Mouse (Mus musculus): ENCODE results near the gene Cd44.

Cd44 gene

GRCm38 (mm10) chr2:102913833-102914545, 12.5 kb upstream of the Cd44 start:
- DNase-seq: no peak

GRCm38 (mm10) chr2:102912951-102913350, 11.5 kb upstream of the Cd44 start:
- DNase-seq: no peak

- no peak for DNase-seq
These were observed 11.0 kb upstream of the Cd44 start for GRCm38 (mm10) chr2:102912469-102912868.

DNA sequence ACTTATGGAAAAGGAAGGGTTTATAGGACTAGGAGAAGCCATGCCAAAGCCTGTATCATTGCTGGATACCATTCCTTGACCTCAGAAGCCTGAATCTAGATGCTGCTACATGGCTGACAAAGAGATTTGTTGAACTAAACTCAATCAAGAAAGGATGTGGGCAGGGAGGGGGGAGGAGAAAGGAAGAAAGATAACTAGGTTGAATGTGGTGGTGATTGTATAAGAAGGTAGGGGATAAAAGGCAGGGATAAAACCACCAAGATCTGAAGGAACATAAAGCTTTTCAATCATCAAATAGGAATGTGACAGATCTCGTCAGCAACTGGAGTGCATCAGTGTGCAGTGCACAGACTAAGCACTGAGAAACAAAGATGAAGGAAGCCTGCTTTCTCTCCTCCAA, 7.9 kb upstream of the Cd44 start:
- DNase-seq: no peak

DNA sequence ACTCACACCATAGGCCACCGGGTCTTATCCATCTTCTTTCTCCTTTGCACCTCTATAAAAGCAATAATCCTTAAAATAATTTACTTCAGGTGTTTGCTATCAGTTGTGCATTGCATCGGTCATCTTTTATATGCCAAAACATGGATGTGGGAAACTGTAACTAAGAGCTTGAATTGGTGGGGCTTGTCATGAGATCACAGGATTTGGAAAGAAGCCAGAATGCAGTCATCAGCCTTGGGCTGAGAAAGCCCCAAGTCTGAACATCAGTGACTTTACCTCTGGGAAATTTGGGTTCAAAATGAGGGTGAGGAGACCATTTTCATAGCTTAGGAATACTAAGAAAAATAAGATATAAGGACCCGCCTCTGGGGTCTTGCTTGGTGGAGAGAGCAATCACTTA, 4.1 kb upstream of the Cd44 start:
- DNase-seq: no peak

GRCm38 (mm10) chr2:102901828-102902223, 361 bp upstream of the Cd44 start:
- DNase-seq: no peak

GRCm38 (mm10) chr2:102900230-102900721, 1.2 kb downstream of the Cd44 start:
- DNase-seq: no peak

- no peak for DNase-seq
These were observed 2.2 kb downstream of the Cd44 start for GRCm38 (mm10) chr2:102899238-102899637.

DNA sequence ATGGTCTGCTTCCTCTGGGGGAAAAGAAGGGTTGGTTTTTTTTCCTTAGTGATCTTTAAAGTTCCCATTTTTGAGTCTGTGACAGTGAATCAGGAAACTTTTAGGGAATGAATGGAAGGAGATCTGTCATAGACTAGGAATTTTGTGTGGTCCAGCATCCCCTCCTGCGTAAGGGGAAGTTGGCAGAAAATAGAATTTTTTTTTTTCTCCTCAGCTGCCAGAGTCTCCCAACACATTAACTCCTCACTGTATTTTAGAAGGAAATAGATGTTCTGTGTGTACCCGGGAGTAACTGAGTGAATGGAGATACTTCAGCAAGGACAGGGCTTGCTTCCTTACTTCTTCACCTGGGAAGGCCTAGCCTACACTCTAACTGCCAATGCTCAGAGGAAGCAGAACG, 2.9 kb downstream of the Cd44 start:
- no peak for DNase-seq

- no peak for DNase-seq
These were observed 5.3 kb downstream of the Cd44 start for GRCm38 (mm10) chr2:102896154-102896553.

DNA sequence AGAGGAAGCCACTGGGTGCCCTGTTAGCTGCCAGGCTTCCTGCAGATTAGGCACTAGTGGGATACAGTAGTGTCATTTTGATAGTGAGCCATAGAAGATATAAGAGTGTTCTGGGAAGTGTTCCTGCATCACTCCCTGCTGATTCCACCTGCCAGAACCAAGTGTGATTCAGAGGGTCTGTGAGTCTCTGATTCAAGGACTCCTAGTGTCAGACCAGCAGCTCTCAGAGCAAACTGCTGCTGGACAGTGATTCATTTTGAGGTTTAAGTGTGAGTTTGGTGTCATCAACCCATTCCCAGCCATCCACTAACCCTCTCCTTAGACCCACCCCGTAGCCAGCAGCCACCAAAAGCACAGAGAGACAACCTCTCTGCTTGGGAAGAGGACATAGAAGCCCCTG, 6.3 kb downstream of the Cd44 start:
- DNase-seq: no peak

GRCm38 (mm10) chr2:102894785-102895184, 6.7 kb downstream of the Cd44 start:
- no peak for DNase-seq

- no peak for DNase-seq
These were observed 12.7 kb downstream of the Cd44 start for GRCm38 (mm10) chr2:102888688-102889225.

DNA sequence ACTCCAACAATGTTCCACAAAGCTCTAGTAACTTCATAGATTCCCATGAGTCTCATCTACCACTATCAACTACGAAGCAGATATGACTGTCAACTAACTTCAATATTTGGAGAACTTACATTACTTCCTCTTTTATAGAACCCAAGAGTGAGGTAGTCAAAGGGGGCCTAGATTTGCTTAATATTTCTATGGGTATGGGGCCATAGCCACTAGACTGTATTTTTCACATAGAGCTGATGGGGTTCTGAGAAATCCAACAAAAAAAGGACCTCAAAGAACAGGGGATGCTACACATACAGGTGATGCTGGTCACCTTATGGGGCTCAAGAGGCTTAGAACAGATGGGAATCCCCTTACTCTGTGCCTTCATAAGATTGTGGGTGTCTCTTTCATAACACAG, 14.3 kb downstream of the Cd44 start:
- DNase-seq: no peak

DNA sequence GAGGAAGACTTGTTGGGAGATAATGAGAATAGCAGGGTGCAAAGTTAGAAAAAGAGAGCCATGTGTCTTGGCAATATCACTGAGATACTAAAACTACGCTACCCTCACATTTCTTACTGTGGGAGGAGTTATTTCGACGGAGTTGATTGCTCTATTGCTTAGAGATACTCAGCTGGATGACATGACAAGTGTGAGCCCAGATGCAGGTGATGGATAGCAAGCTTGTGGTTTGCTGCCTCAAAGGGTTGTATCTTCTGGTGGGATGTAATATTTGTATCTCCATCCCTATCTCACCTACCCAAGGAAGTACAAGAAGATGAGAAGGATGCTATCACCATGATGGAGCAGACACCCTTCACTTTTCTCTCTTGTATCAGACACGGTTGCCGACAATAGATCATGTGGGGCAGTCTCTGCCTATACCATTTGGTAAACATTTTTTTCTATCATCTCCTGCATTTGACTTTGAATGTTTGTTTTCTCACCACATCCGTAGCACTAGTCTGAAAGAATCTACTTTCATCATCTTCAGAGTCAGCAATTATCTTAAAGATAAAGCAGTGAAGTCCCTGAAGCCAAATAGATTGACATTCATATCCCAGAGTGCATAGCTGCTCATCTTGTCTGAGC, 15.0 kb downstream of the Cd44 start:
- no peak for DNase-seq

DNA sequence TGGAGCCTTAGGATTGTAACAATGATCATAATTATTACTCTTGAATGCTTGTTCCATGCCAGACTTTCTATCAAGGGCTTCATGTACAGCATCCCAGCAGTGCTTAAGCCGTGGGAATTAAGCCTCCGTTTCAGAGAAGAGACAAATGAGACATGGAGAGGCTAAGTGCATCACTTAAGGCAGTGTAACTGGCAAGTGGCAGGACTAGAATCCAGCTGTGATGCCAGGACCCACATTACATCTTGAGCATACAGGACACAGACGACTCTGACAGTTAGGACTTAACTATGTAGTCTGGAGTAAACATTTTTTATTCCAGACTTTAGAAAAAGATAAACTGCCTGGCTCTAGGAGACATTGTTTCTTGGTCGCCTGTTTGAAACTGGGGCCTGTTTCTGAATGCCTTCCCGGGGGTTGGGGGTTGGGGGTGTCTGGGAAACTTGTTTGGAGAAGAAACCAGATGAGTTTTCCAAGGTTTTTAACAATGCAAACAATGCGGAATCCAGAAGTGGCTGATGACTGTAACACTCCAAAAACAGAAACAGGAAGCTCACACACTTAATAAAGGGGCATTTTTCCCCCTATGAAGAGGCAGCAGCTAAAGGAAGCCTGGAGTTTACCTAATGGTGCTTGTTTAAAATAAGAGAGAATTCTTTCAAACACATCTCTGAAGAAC, 18.7 kb downstream of the Cd44 start:
- no peak for DNase-seq

GRCm38 (mm10) chr2:102882004-102882588, 19.4 kb downstream of the Cd44 start:
- DNase-seq: no peak

- DNase-seq: no peak
These were observed 23.0 kb downstream of the Cd44 start for GRCm38 (mm10) chr2:102878513-102878912.

- no peak for DNase-seq
These were observed 24.0 kb downstream of the Cd44 start for GRCm38 (mm10) chr2:102877463-102877862.

GRCm38 (mm10) chr2:102876141-102876540, 25.3 kb downstream of the Cd44 start:
- no peak for DNase-seq

- DNase-seq: no peak
These were observed 27.6 kb downstream of the Cd44 start for GRCm38 (mm10) chr2:102873848-102874247.

DNA sequence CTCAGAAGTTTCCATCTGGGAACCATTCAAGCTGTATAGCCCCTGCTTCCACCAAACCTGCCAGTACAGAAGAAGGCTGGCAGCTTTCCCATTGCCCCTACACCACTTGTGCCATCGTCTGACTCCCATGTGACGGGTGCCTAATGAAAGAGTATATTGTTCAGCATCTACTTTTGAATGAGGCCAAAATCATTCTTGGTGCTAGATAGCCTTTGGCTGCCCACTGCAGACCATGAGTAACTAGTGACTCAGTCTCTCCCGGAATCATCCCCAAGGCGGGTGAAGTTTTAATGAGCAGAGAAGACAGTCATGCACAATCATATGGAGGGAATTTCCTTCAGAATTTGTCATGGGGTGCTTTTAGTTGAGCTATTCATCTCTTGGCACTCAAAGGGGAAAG, 28.3 kb downstream of the Cd44 start:
- no peak for DNase-seq

DNA sequence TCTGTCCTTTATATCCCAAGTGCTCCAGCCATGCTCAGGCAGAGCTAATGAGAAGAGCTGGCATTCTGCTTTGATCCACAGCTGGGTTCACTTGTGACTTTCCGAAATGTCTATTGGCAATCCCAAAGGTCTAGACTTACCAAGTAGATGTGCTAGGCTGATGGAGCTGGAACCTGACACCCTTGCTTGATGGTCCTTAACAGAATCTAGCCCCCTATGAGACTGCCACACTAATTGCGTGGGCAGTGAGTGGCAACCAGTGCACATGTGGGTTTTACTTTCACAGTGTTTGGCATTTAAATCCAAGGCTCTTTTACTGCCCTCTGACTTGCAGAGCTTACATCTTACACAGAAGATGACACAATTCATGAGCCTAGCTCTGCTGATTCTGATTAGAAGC, 29.0 kb downstream of the Cd44 start:
- DNase-seq: no peak

Measured in cerebellum, adult 8-10 months (tissue).